ENCODE assay signal across 22 mouse cellular contexts in the genomic region with DNA sequence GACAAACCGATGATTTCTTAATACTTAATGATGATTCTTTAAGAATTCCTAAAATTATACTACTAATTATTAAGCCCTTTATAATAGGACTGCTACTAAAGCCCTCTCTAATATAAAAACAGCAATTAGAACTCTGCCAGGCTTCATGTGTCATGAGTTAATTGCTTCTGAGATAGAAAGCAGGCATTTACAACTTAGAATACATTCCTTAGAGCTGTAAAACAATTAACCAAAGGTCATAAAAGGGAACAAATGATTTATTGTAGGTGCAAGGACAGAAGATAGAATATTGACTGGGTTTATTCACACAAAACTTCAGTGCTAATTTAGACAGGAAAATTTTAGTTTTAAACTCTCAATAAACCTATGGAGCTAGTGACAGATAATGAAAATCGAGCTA.
"Had no signal": no experiment of that assay in that cellular context is flagged by ENCODE, and none has a peak within 500 bp of the region (broad histone marks: within the 10 kb centered on the region; RNA-seq: fewer than 3 reads in every experiment).

No protein-coding gene starts in this region.

- DNase-seq: gastrocnemius, postnatal 14 days; gastrocnemius, postnatal 36 days; heart, adult 11 months; heart, adult 2 months; heart, postnatal 14 days; heart, postnatal 36 days; kidney, adult 18-20 months; kidney, adult 8-10 months; kidney, postnatal 10 days; kidney, postnatal 25 days; kidney, postnatal 4 days; left cerebral cortex, postnatal 4 days had no signal

- H3K4me3 ChIP-seq: heart, adult 2 months; heart, embryonic 13.5 days; heart, embryonic 15.5 days; limb, embryonic 13.5 days; limb, embryonic 15.5 days; liver, embryonic 12.5 days had no signal

- ATAC-seq: hindbrain, embryonic 16.5 days; inflammation-experienced regulatory T-cells, adult 6 months; liver, embryonic 12.5 days had no signal

- H3K9ac ChIP-seq: heart, embryonic 13.5 days; heart, embryonic 15.5 days; hindbrain, embryonic 14.5 days; limb, embryonic 13.5 days; limb, embryonic 15.5 days; liver, embryonic 12.5 days; liver, embryonic 14.5 days had no signal

- H3K27ac ChIP-seq: heart, adult 2 months; heart, embryonic 13.5 days; heart, embryonic 15.5 days; hindbrain, embryonic 14.5 days; limb, embryonic 13.5 days; limb, embryonic 15.5 days; liver, embryonic 12.5 days; liver, embryonic 14.5 days had no signal

- H3K4me1 ChIP-seq: heart, embryonic 13.5 days; heart, embryonic 15.5 days; limb, embryonic 13.5 days; limb, embryonic 15.5 days; liver, embryonic 12.5 days had no signal

- H3K9me3 ChIP-seq: heart, embryonic 13.5 days; heart, embryonic 15.5 days; limb, embryonic 13.5 days; limb, embryonic 15.5 days; liver, embryonic 12.5 days had no signal

- H3K4me2 ChIP-seq: heart, embryonic 11.5 days; heart, embryonic 13.5 days; heart, embryonic 15.5 days; hindbrain, embryonic 14.5 days; limb, embryonic 13.5 days; limb, embryonic 15.5 days; liver, embryonic 12.5 days had no signal

- H3K36me3 ChIP-seq: heart, embryonic 13.5 days; heart, embryonic 15.5 days; limb, embryonic 13.5 days; limb, embryonic 15.5 days; liver, embryonic 12.5 days had no signal

- H3K27me3 ChIP-seq: heart, embryonic 13.5 days; heart, embryonic 15.5 days; limb, embryonic 13.5 days; limb, embryonic 15.5 days; liver, embryonic 12.5 days had no signal
